Mouse (Mus musculus) heart, embryonic 11.5 days (tissue): ENCODE measurements around the gene Fam206a. TPM values are rescaled to one million over a fixed set of nuclear protein-coding genes. Genes with fewer than 3 reads are reported as not detected.

Source experiments
- ATAC-seq: fragments of 200-750 bp; cut with Nextera tagmentation; replicated peaks from 2 replicates; pipeline ENCODE4 v1.8.0; 2017; ENCODE audit warnings: moderate library complexity; ENCODE audit not compliant: insufficient number of reproducible peaks, low FRiP score, low TSS enrichment
- H3K27ac ChIP-seq: fragments of 300-500 bp; sonication (generic); 2 replicates; pipeline ENCODE4 v1.5.1; 2014; ENCODE audit warnings: mild to moderate bottlenecking, low read depth, low read length
- H3K27me3 ChIP-seq: fragments of 300-500 bp; sonication (generic); 2 replicates; pipeline ENCODE4 v1.6.1; 2014; ENCODE audit warnings: mild to moderate bottlenecking, low read length, mixed read lengths; ENCODE audit not compliant: control insufficient read depth, insufficient read depth
- H3K36me3 ChIP-seq: fragments of 300-500 bp; sonication (generic); 2 replicates; pipeline ENCODE4 v1.6.1; 2014; ENCODE audit warnings: mild to moderate bottlenecking, low read length, moderate library complexity, mixed read lengths; ENCODE audit not compliant: control insufficient read depth, insufficient read depth
- H3K4me1 ChIP-seq: fragments of 300-500 bp; sonication (generic); 2 replicates; pipeline ENCODE4 v1.6.1; 2014; ENCODE audit warnings: low read length; ENCODE audit not compliant: control insufficient read depth, insufficient read depth
- H3K4me2 ChIP-seq: fragments of 300-500 bp; sonication (generic); 2 replicates; pipeline ENCODE4 v1.6.1; 2014; ENCODE audit warnings: mild to moderate bottlenecking, moderate library complexity
- H3K4me3 ChIP-seq: fragments of 300-500 bp; sonication (generic); 2 replicates; pipeline ENCODE4 v1.5.1; 2014; ENCODE audit warnings: low read depth, low read length
- H3K9ac ChIP-seq: fragments of 300-500 bp; sonication (generic); 2 replicates; pipeline ENCODE4 v1.6.1; 2014; ENCODE audit warnings: mild to moderate bottlenecking, low read depth, low read length, moderate library complexity
- H3K9me3 ChIP-seq: fragments of 300-500 bp; sonication (generic); replicated peaks from 2 replicates; pipeline ENCODE4 v1.6.1; 2016; ENCODE audit warnings: low read length; ENCODE audit not compliant: control insufficient read depth
- WGBS: fragments of 180-500 bp; shearing (Covaris S2); extraction: QIAGEN DNeasy Blood & Tissue Kit; methylation state at CpG from one replicate; pipeline ENCODE4 v1.1.7; 2014; ENCODE audit not compliant: insufficient replicate concordance; 5-methylcytosine and 5-hydroxymethylcytosine counted together
- polyA plus RNA-seq: library from polyadenylated mRNA; unstranded; fragments of >200 nt; fragmentation: Nextera tagmentation; extraction: Ambion mirVana; gene quantifications from 2 replicates; pipeline ENCODE4 v1.2.1, GENCODE M21; 2014

Gene Fam206a
- polyA plus RNA-seq, 1 experiment from 2014 or later = 16.7 TPM

DNA sequence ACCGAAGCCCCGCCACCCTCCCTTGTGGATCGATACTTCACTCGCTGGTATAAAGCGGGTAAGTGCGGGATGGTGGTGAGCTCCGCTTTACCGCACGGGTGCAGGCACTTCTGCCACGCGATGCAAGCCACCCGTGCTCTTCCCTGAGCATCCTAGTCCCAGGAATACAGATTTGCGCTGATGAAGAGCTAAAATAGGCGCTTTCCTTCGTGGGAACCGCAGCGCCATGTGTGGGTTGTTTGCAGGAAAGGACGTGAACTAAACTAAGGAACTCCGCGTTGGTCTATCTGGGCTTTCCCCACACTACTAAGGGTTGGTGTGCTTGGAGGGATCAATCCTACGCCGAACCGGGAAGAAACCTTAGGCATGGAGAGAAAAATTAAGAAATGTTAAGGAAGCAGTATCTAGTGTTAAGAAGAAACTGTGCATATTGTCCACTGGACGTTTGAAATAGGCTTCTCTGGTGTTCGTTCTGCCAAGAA, 565 bp downstream of the Fam206a start:
- H3K27me3 ChIP-seq = no peaks in the 10 kb centered on the region
- H3K9me3 ChIP-seq = no peaks in the 10 kb centered on the region
- peak overlapping the region; percentile 87 for H3K9ac ChIP-seq
- H3K27ac ChIP-seq = peak overlapping the region; percentile 32; the same call in 1 of the 2 replicates
- WGBS = 3% methylated on average over 25 of the region's 25 CpGs
- peak overlapping the region; percentile 84 for H3K4me3 ChIP-seq
- ATAC-seq = 0 out of 2 replicates have a peak, but pooled peaks have one; percentile 12
- H3K36me3 ChIP-seq = peaks cover 14% of the 10 kb centered on the region
- H3K4me1 ChIP-seq = peaks cover 15% of the 10 kb centered on the region; the same call in 1 of the 2 replicates
- peak overlapping the region; percentile 86 for H3K4me2 ChIP-seq

GRCm38 (mm10) chr4:56809050-56809449, 6.9 kb downstream of the Fam206a start:
- Histone ChIP-seq H3K36me3 (peaks cover 10% of the 10 kb centered on the region), H3K27me3 (no peaks in the 10 kb centered on the region), H3K4me3 (no peak overlapping the region), H3K9me3 (no peaks in the 10 kb centered on the region), H3K27ac (no peak overlapping the region), H3K4me1 (no peaks in the 10 kb centered on the region), H3K4me2 (no peak overlapping the region), H3K9ac (no peak overlapping the region)
- 69% methylated on average over 4 of the region's 4 CpGs for WGBS
- ATAC-seq = no peak

DNA sequence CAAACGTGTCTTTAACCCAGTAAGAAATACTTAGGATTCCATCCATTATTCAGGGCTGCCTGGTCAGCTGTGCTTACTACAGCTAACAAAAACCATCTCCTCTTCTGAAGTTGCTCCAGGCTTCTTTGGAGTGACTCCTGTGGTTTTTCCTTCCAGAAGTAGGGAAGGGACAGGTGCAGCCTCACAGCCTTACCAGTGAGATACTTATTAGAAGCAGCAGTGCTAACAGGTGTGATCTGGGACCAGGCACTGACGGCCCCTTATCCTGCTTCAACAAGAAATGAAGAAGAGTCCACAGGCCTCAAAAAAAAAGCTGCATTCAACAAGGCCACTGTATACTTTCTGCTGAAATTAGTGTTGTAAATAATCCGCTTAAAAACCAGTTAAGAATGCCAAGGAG, 9.5 kb downstream of the Fam206a start:
- ATAC-seq = no peak
- Histone ChIP-seq H3K27me3 (no peaks in the 10 kb centered on the region), H3K9ac (no peak overlapping the region), H3K4me2 (no peak overlapping the region), H3K9me3 (no peaks in the 10 kb centered on the region), H3K27ac (no peak overlapping the region), H3K36me3 (no peaks in the 10 kb centered on the region), H3K4me3 (no peak overlapping the region), H3K4me1 (no peaks in the 10 kb centered on the region)
- WGBS = 61% methylated on average over 3 of the region's 3 CpGs

- no peak overlapping the region for H3K4me2 ChIP-seq
- ATAC-seq = no peak
- no peaks in the 10 kb centered on the region for H3K4me1 ChIP-seq
- no peak overlapping the region for H3K9ac ChIP-seq
- H3K27ac ChIP-seq = no peak overlapping the region
- no peak overlapping the region for H3K4me3 ChIP-seq
- no peaks in the 10 kb centered on the region for H3K27me3 ChIP-seq
- H3K9me3 ChIP-seq = no peaks in the 10 kb centered on the region
- 71% methylated on average over 4 of the region's 4 CpGs for WGBS
- no peaks in the 10 kb centered on the region for H3K36me3 ChIP-seq
Observed at GRCm38 (mm10) chr4:56812096-56812495, 10.0 kb downstream of the Fam206a start.

- Histone ChIP-seq H3K27ac (no peak overlapping the region), H3K9ac (no peak overlapping the region), H3K4me3 (no peak overlapping the region), H3K36me3 (no peaks in the 10 kb centered on the region), H3K4me1 (no peaks in the 10 kb centered on the region), H3K27me3 (no peaks in the 10 kb centered on the region), H3K9me3 (no peaks in the 10 kb centered on the region), H3K4me2 (no peak overlapping the region)
- no peak for ATAC-seq
- 87% methylated on average over 8 of the region's 8 CpGs for WGBS
Observed at GRCm38 (mm10) chr4:56815131-56815530, 13.0 kb downstream of the Fam206a start.

- no peaks in the 10 kb centered on the region for H3K27me3 ChIP-seq
- no peak overlapping the region for H3K27ac ChIP-seq
Observed at GRCm38 (mm10) chr4:56820017-56820550, 17.9 kb downstream of the Fam206a start.

GRCm38 (mm10) chr4:56824231-56824630, 22.1 kb downstream of the Fam206a start:
- Histone ChIP-seq H3K9ac (no peak overlapping the region), H3K36me3 (no peaks in the 10 kb centered on the region), H3K27ac (no peak overlapping the region), H3K4me3 (no peak overlapping the region), H3K4me2 (no peak overlapping the region), H3K27me3 (no peaks in the 10 kb centered on the region), H3K4me1 (no peaks in the 10 kb centered on the region), H3K9me3 (no peaks in the 10 kb centered on the region)
- WGBS = 88% methylated on average over 9 of the region's 9 CpGs
- no peak for ATAC-seq

More at GRCm38 (mm10) chr4:56820017-56820550, 17.9 kb downstream of the Fam206a start:
- H3K9ac ChIP-seq = no peak overlapping the region
- H3K4me2 ChIP-seq = no peak overlapping the region
- no peaks in the 10 kb centered on the region for H3K9me3 ChIP-seq
- no peaks in the 10 kb centered on the region for H3K4me1 ChIP-seq
- ATAC-seq = no peak
- H3K4me3 ChIP-seq = no peak overlapping the region
- no peaks in the 10 kb centered on the region for H3K36me3 ChIP-seq

DNA sequence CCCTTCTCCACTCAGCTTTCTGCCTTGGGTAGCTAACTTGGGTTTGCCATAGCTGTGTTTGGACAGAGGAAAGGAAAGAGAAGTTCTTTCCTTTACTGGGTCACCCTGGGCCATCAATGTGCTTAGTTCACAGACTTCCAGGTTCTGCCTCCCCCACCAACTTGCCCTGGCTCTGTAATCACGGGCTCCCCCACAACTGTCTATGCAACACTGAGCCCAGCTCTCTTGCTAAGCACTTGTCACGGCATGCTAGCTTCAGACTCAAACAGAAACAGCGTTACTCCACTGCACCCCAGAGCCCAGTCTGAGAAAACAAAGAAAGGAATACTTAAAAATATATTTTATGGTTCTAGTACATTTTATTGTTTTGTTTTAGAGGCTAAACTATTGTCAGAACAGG, 26.8 kb downstream of the Fam206a start:
- WGBS = 85% methylated on average over 3 of the region's 3 CpGs
- Histone ChIP-seq H3K36me3 (no peaks in the 10 kb centered on the region), H3K9ac (no peak overlapping the region), H3K4me1 (peaks cover 7% of the 10 kb centered on the region; the same call in 1 of the 2 replicates), H3K4me3 (no peak overlapping the region), H3K27me3 (no peaks in the 10 kb centered on the region), H3K4me2 (no peak overlapping the region), H3K9me3 (no peaks in the 10 kb centered on the region), H3K27ac (no peak overlapping the region)
- no peak for ATAC-seq

DNA sequence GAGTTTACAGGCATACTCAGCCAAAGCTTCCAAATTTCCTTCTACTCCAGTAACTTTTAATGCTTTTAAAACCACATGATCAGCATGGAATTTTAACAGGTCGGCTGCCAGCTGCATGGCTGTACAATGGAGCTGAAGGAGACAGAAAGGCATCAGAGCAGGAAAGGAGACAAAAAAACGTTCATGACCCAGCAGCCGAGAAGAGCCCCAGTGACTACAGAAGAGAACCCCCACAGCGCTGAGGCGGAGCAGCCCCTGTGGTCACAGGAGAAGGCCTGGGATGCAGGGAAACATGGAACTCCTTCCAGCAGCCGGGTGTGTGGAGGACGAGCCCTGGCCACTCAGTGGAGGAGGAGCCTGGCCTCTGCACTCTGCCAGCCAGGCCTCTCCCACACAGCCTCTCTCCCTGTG, 27.4 kb downstream of the Fam206a start:
- Histone ChIP-seq H3K36me3 (no peaks in the 10 kb centered on the region), H3K9me3 (no peaks in the 10 kb centered on the region), H3K4me2 (no peak overlapping the region), H3K27me3 (no peaks in the 10 kb centered on the region), H3K4me1 (peaks cover 7% of the 10 kb centered on the region; the same call in 1 of the 2 replicates), H3K4me3 (no peak overlapping the region), H3K27ac (no peak overlapping the region), H3K9ac (no peak overlapping the region)
- WGBS = 58% methylated on average over 7 of the region's 7 CpGs
- no peak for ATAC-seq
